Mouse (Mus musculus) forebrain, embryonic 12.5 days (tissue): Measurements from ENCODE around the gene Rps2. TPM values are rescaled to one million over a fixed set of nuclear protein-coding genes. Genes with fewer than 3 reads are reported as not detected.
A peak's percentile ranks its signal among the peaks of the same experiment; 100 is the strongest.
"Not testable (repeated sequence)": the region's sequence is repeated elsewhere in the genome, so short reads cannot be mapped to it uniquely, and the experiment has no call there.

ENCODE experiments used
- ATAC-seq: fragments of 200-750 bp; cut with Nextera tagmentation; 2 replicates; pipeline ENCODE4 v1.8.0; 2017; ENCODE audit warnings: moderate TSS enrichment; ENCODE audit not compliant: low FRiP score
- H3K27ac ChIP-seq: fragments of 300-500 bp; sonication (generic); 2 replicates; pipeline ENCODE4 v1.5.1; 2016; ENCODE audit warnings: mild to moderate bottlenecking
- H3K27me3 ChIP-seq: fragments of 300-500 bp; sonication (generic); 2 replicates; pipeline ENCODE4 v1.6.1; 2016; ENCODE audit warnings: mild to moderate bottlenecking
- H3K36me3 ChIP-seq: fragments of 300-500 bp; sonication (generic); replicated peaks from 2 replicates; pipeline ENCODE4 v1.6.1; 2016; ENCODE audit warnings: mild to moderate bottlenecking
- H3K4me1 ChIP-seq: fragments of 300-500 bp; sonication (generic); 2 replicates; pipeline ENCODE4 v1.6.1; 2016
- H3K4me2 ChIP-seq: fragments of 300-500 bp; sonication (generic); 2 replicates; pipeline ENCODE4 v1.6.1; 2016; ENCODE audit warnings: mild to moderate bottlenecking, moderate library complexity
- H3K4me3 ChIP-seq: fragments of 300-500 bp; sonication (generic); replicated peaks from 2 replicates; pipeline ENCODE4 v1.5.1; 2016; ENCODE audit warnings: mild to moderate bottlenecking
- H3K9ac ChIP-seq: fragments of 300-500 bp; sonication (generic); 2 replicates; pipeline ENCODE4 v1.6.1; 2016; ENCODE audit warnings: mild to moderate bottlenecking
- H3K9me3 ChIP-seq: fragments of 300-500 bp; sonication (generic); 2 replicates; pipeline ENCODE4 v1.6.1; 2016
- WGBS: fragments of 180-500 bp; shearing (Covaris S2); methylation state at CpG from one replicate; pipeline ENCODE4 v1.1.7; 2016; 5-methylcytosine and 5-hydroxymethylcytosine counted together
- polyA plus RNA-seq: library from polyadenylated mRNA; unstranded; fragments of >200 nt; fragmentation: Nextera tagmentation; extraction: Ambion mirVana; gene quantifications from 2 replicates; pipeline ENCODE4 v1.2.1, GENCODE M21; 2016

The Rps2 gene
- 946 and 1,025 TPM in 2 replicates for polyA plus RNA-seq

DNA sequence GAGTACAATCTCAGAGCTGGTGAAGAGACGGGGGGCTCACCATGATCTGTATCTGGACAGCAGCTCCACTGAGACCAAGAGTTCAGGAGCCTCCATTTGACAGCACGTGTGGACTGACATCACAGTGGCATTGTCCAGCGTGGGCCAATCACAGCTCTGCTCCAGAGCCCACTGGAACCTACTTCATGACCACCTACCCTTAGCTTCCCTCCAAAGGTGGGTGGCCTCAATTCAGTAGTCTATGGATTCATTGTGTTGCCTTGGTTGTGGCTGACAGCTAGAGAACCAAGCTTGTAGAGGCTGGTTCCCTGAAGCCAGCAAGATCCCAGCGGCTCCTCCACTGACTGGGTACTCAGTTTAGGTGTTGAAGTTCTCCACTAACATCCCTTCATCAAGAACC is at the start of gene Rps2, which contains the start of gene Rnf151:
Gene Rps2, plus strand, starts transcription at position 174 of the 400 bp plus-strand sequence.
Gene Rnf151, minus strand, starts transcription at position 121 of the 400 bp plus-strand sequence.
- peak within 1 kb of the TSS; percentile 87 for H3K4me3 ChIP-seq
- WGBS = 81% methylated on average over 4 of the region's 4 CpGs
- peak within 1 kb of the TSS; percentile 70 for H3K4me2 ChIP-seq
- no peaks in the 10 kb centered on the region for H3K27me3 ChIP-seq
- H3K9me3 ChIP-seq = no peaks in the 10 kb centered on the region
- H3K36me3 ChIP-seq = peaks cover 38% of the 10 kb centered on the region
- H3K27ac ChIP-seq = no peak within 1 kb of the TSS
- peaks cover 34% of the 10 kb centered on the region for H3K4me1 ChIP-seq
- H3K9ac ChIP-seq = peak within 1 kb of the TSS; percentile 89; the same call in 1 of the 2 replicates
- no peak for ATAC-seq

DNA sequence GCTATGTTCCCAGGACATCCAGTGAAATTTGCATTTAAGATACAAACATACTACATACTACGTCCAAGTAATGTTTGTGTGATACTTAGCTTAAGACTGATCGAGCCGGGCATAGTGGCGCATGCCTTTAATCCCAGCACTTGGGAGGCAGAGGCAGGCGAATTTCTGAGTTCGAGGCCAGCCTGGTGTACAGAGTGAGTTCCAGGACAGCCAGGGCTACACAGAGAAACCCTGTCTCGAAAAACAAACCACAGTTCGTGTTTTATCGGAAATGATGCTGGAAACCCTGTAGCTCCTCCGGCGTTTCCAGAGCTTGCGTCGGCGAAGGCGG is 48.7 kb upstream of the Rps2 start:
- H3K27me3 ChIP-seq, H3K9me3 ChIP-seq, ATAC-seq, H3K36me3 ChIP-seq: not testable (repeated sequence)
- peak overlapping the region; percentile 85 for H3K27ac ChIP-seq
- H3K4me1 ChIP-seq = peaks cover 38% of the 10 kb centered on the region
- peak overlapping the region; percentile 99 for H3K4me3 ChIP-seq
- H3K9ac ChIP-seq = peak overlapping the region; percentile 99; the same call in 1 of the 2 replicates
- WGBS = 10% methylated on average over 15 of the region's 15 CpGs
- H3K4me2 ChIP-seq = peak overlapping the region; percentile 86

DNA sequence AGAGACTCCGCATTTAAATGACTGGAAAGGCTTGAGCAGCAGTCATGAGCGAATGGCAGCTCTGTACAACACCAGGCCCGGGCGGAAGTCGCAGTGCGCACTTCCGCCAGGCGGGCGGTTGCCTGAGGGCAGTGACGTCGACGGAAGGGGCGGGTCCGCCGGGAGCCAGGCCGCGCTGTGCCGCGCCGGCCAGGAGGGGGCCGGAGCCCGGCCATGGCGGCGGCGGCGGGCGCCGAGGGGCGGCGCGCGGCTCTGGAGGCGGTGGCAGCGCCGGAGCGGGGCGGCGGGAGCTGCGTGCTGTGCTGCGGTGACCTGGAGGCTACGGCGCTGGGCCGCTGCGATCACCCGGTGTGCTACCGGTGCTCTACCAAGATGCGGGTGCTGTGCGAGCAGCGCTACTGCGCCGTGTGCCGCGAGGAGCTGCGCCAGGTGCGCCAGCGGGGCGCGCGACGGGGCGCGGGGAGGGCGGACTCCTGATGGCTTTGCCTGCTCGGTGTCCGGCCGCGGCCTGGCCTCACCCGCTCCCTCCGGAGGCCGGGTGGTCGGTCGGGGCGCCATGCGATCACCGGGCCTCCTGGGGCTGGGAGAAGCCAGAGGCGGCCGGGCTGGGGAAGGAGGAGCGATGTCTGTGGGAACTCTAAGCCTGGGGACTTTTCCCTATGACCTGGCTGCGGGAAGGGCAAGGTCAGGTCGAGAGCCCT is 48.2 kb upstream of the Rps2 start, which contains the start of gene Zfp598:
Gene Zfp598, plus strand, starts transcription at position 143 of the 701 bp plus-strand sequence.
- Histone ChIP-seq H3K27me3 (peaks cover 4% of the 10 kb centered on the region; the same call in 1 of the 2 replicates), H3K27ac (peak within 1 kb of the TSS; percentile 85), H3K4me2 (peak within 1 kb of the TSS; percentile 86), H3K4me1 (peaks cover 38% of the 10 kb centered on the region), H3K9ac (peak within 1 kb of the TSS; percentile 99), H3K4me3 (peak within 1 kb of the TSS; percentile 99), H3K36me3 (no peaks in the 10 kb centered on the region; the same call in 1 of the 2 replicates), H3K9me3 (no peaks in the 10 kb centered on the region)
- ATAC-seq = peak; percentile 99
- under 1% methylated on average over 71 of the region's 80 CpGs for WGBS

DNA sequence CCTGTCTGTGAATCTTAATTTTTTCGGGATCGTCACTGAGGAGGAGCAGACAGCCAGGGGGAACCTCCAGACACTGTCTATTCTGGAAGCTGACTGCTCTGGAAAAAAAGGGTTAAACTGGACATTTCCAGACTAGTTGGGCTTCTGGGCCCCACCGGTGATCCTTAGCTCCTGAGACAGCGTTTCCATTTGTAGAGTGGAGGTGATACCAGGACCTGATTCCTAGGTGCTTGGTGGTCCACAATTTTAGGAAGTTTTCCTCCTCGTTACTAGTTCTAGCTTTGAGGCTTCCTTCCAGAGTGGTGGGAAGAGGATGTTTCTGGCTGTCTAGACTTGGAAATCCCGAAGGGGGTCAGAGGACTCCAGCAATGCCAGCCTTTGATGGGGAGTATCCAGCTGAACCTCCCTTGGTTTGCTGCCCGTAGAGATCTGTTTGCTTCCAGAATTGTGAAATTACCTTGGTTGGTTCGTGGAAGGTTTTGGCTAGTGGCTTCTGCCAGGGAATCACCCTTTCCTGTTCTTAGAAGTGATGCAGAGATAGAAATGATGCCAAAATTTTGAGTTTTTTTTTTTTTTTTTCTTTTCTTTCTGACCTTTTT is 47.6 kb upstream of the Rps2 start:
- Histone ChIP-seq H3K4me1 (peaks cover 38% of the 10 kb centered on the region), H3K9ac (peak overlapping the region; percentile 99), H3K36me3 (no peaks in the 10 kb centered on the region; the same call in 1 of the 2 replicates), H3K27me3 (peaks cover 4% of the 10 kb centered on the region; the same call in 1 of the 2 replicates), H3K9me3 (no peaks in the 10 kb centered on the region), H3K4me3 (peak overlapping the region; percentile 99), H3K4me2 (peak overlapping the region; percentile 86), H3K27ac (peak overlapping the region; percentile 85; the same call in 1 of the 2 replicates)
- WGBS = 15% methylated on average over 8 of the region's 8 CpGs
- ATAC-seq = no peak

DNA sequence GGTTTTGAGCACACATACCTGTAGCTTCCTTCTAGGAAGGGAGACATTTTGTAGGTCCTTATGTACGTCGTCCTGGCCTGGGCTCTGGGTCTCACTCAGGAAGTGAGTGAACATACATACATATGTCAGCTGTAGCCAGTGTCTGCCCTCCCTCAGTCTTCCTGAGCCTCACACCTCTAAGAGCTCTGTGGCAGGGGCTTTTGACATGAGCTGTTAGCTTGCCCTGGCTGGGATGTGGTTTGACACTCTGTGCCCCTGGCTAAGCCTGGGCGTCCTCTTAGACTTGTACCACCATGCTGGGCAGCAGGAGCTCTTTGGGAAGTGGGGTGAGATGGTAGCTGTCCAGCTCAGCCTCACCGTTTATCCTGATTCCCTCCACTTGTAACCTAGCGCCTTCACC is 46.6 kb upstream of the Rps2 start:
- no peak for ATAC-seq
- Histone ChIP-seq H3K9ac (peak overlapping the region; percentile 99), H3K27ac (no peak overlapping the region), H3K4me3 (0 out of 2 replicates have a peak overlapping the region, but pooled peaks have one; percentile 99), H3K4me2 (peak overlapping the region; percentile 86), H3K4me1 (peaks cover 38% of the 10 kb centered on the region), H3K9me3 (no peaks in the 10 kb centered on the region), H3K27me3 (no peaks in the 10 kb centered on the region), H3K36me3 (no peaks in the 10 kb centered on the region; the same call in 1 of the 2 replicates)
- WGBS = 78% methylated on average over 5 of the region's 5 CpGs

DNA sequence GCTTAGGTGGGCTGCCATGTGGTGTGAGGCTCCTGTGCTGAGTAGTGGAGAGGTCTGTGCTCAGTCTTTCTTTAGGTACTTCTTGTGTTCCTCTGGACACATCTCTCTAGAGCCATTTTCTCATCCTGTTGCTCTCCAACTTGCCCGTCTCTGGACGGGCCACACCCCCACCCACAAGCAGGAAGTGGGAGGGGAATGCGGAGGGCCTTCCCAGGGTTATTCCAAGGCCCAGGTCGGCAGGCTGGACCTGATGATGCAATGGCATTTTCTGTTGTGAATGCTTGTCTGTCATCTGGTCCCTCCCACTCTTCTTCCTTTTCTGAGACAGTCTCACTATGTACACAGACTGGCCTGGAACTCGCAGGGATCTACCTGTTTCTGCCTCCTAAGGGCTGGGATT is 45.8 kb upstream of the Rps2 start:
- Histone ChIP-seq H3K4me1 (peaks cover 38% of the 10 kb centered on the region), H3K36me3 (peaks cover 7% of the 10 kb centered on the region), H3K27me3 (no peaks in the 10 kb centered on the region), H3K9ac (0 out of 2 replicates have a peak overlapping the region, but pooled peaks have one; percentile 13), H3K4me2 (no peak overlapping the region), H3K4me3 (no peak overlapping the region), H3K27ac (no peak overlapping the region), H3K9me3 (no peaks in the 10 kb centered on the region)
- ATAC-seq = no peak
- WGBS = 36% methylated on average over 5 of the region's 5 CpGs

DNA sequence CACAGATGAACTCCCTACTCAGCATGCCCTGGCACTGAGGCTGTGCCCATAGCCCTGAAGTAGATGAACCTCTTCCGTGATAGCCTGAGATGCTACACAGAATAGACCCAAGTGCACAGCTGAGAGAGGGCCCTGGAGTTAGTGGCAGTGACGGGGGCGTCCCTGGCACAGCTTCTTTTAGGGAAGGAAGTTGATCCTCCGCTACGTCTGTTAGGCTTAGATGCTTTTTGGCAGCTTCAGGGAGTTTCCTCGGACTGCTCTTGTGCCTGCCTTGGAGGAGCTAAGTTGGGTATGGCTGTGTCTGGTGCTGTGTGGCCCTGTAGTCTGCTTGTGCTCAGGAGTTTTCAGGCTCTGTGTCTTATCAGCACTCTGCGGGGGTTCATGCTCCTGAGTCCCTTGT is 43.6 kb upstream of the Rps2 start:
- no peak for ATAC-seq
- 93% methylated on average over 7 of the region's 7 CpGs for whole genome bisulfite sequencing

DNA sequence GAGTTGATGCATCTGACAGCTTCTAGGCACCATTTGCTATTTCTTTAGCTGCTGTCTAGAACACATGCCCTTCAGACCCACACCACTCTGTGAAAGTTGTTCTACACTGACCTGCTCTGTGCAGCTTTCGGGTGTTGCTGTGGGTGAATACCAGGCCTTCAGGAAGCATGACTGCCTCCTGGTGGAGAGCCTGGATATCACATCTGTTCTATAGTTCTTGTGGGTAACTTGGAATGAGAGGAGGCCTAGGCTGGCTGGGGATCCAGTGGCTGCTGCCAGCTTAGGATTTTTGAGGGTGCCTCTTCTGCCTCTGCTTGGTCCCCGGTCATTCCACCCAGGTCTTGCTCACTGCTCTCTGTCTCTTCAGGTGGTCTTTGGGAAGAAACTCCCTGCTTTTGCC is 41.7 kb upstream of the Rps2 start:
- no peak overlapping the region for H3K4me2 ChIP-seq
- 51% methylated on average over 2 of the region's 2 CpGs for WGBS
- H3K4me3 ChIP-seq = no peak overlapping the region
- H3K9ac ChIP-seq = no peak overlapping the region
- no peaks in the 10 kb centered on the region for H3K27me3 ChIP-seq
- peaks cover 20% of the 10 kb centered on the region for H3K4me1 ChIP-seq
- ATAC-seq = peak; percentile 44; the same call in 1 of the 2 replicates
- H3K27ac ChIP-seq = no peak overlapping the region
- H3K9me3 ChIP-seq = no peaks in the 10 kb centered on the region
- H3K36me3 ChIP-seq = peaks cover 48% of the 10 kb centered on the region

More for the DNA sequence above, 43.6 kb upstream of the Rps2 start:
- no peaks in the 10 kb centered on the region for H3K9me3 ChIP-seq
- H3K9ac ChIP-seq = 0 out of 2 replicates have a peak overlapping the region, but pooled peaks have one; percentile 2
- H3K4me2 ChIP-seq = no peak overlapping the region
- no peaks in the 10 kb centered on the region for H3K27me3 ChIP-seq
- H3K27ac ChIP-seq = no peak overlapping the region
- H3K4me1 ChIP-seq = peaks cover 33% of the 10 kb centered on the region
- H3K36me3 ChIP-seq = peaks cover 29% of the 10 kb centered on the region
- no peak overlapping the region for H3K4me3 ChIP-seq

DNA sequence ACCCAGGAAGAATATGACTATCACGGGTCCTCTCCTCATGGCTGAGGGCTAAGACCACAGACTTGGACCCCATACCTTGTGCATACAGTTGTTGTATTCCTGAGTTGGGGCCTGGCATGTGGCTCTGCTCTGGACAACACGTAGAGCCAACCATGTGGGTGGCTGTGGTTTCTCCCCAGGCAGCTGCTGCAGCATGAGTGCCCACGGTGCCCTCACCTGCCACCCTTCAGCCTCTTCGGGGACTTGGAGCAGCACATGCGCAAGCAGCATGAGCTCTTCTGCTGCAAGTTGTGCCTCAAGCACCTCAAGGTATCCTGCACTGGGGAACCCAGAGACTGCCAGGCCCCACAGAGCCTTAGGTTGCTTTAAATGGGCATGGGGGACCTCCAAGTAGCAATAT is 41.0 kb upstream of the Rps2 start:
- Histone ChIP-seq H3K9ac (no peak overlapping the region), H3K4me3 (no peak overlapping the region), H3K4me2 (no peak overlapping the region), H3K27me3 (no peaks in the 10 kb centered on the region), H3K36me3 (peaks cover 55% of the 10 kb centered on the region), H3K9me3 (no peaks in the 10 kb centered on the region), H3K27ac (no peak overlapping the region), H3K4me1 (peaks cover 13% of the 10 kb centered on the region)
- ATAC-seq = no peak
- WGBS = 94% methylated on average over 5 of the region's 5 CpGs

DNA sequence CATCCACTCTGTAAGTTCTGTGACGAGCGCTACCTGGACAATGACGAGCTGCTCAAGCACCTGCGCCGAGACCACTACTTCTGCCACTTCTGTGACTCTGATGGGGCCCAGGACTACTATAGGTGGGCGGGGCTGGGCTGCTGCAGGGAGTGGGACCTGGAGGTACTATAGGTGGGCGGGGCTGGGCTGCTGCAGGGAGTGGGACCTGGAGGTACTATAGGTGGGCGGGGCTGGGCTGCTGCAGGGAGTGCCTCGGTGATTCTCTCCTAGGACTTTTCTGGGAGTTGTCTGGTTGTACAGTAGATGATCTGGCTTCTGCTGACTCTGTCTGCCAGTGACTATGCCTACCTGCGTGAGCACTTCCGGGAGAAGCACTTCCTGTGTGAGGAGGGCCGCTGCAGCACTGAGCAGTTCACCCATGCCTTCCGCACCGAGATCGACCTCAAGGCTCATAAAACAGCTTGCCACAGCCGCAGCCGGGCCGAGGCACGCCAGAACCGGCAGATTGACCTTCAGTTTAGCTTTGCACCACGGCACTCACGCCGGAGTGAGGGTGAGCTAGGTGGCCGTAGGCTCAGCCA is 40.3 kb upstream of the Rps2 start:
- no peak overlapping the region for H3K4me2 ChIP-seq
- H3K4me1 ChIP-seq = peaks cover 6% of the 10 kb centered on the region; the same call in 1 of the 2 replicates
- 94% methylated on average over 24 of the region's 24 CpGs for WGBS
- H3K9me3 ChIP-seq = no peaks in the 10 kb centered on the region
- no peak overlapping the region for H3K9ac ChIP-seq
- no peak for ATAC-seq
- no peaks in the 10 kb centered on the region for H3K27me3 ChIP-seq
- no peak overlapping the region for H3K4me3 ChIP-seq
- H3K27ac ChIP-seq = no peak overlapping the region
- peaks cover 62% of the 10 kb centered on the region for H3K36me3 ChIP-seq

DNA sequence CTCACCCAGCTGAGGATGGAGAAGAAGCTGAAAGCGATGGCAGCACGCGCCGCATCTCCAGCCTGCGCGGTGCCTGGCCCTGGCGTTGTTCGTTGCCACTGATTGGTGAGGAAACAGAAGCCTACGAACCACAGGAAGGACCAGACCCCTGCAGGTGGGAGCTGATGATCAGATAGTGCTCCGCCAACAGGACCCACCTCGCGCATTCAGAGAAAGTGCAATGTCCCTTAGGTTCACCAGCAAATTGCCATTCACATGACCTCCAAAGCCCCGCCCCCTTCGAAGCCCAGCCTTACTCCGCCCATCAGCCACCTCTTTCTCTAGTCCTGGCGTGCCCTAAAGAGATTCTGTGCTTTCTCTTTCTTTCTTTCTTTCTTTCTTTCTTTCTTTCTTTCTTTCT is 31.4 kb upstream of the Rps2 start:
- Histone ChIP-seq H3K4me3 (no peak overlapping the region), H3K4me2 (peak overlapping the region; percentile 27; the same call in 1 of the 2 replicates), H3K9me3 (no peaks in the 10 kb centered on the region), H3K9ac (no peak overlapping the region), H3K36me3 (peaks cover 11% of the 10 kb centered on the region), H3K27ac (no peak overlapping the region), H3K4me1 (peaks cover 33% of the 10 kb centered on the region), H3K27me3 (peaks cover 52% of the 10 kb centered on the region)
- WGBS = 23% methylated on average over 16 of the region's 16 CpGs
- no peak for ATAC-seq

DNA sequence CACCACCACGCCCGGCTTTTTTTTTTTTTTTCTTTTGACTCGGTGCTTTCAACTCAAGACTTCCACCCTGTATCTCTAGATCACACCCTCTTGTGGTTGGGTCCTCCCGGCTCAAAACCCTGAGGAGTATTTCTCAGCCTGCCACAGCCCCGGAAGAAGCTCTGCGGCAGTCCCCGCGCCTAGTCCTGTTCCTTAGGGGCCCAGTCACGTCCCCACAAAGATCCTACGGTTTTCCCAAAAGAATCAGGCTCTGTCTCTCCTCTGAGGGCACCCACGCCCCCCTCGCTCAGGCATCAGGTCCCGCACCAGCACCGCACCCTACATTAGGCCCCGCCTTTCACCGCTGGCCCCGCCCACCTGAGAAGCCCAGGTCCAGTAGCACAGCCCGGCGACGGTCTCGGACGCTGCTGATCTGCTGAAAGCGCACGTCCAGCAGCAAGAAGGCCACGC is 30.7 kb upstream of the Rps2 start:
- Histone ChIP-seq H3K4me3 (peak overlapping the region; percentile 30), H3K36me3 (peaks cover 7% of the 10 kb centered on the region), H3K27ac (no peak overlapping the region), H3K4me1 (peaks cover 33% of the 10 kb centered on the region), H3K27me3 (peaks cover 52% of the 10 kb centered on the region), H3K9ac (no peak overlapping the region; the same call in 1 of the 2 replicates), H3K4me2 (peak overlapping the region; percentile 52), H3K9me3 (no peaks in the 10 kb centered on the region)
- 3% methylated on average over 25 of the region's 25 CpGs for WGBS
- ATAC-seq = no peak
